Mouse (Mus musculus) C2C12 (cell line): Measurements from ENCODE around the gene Gm9821.

Source experiments
- CEBPB ChIP-seq: IDR thresholded peaks from one replicate; pipeline ENCODE4 v1.6.1; 2011; ENCODE audit warnings: low read depth, mild to moderate bottlenecking, control low read depth, moderate library complexity
- CTCF ChIP-seq: IDR thresholded peaks from one replicate; pipeline ENCODE4 v1.5.1; 2011; ENCODE audit not compliant: control insufficient read depth, insufficient read depth, insufficient read length
- FOSL1 ChIP-seq: IDR thresholded peaks from one replicate; pipeline ENCODE4 v1.8.0; 2011; ENCODE audit warnings: mild to moderate bottlenecking, low read length; ENCODE audit not compliant: poor library complexity, insufficient read depth, severe bottlenecking
- MAX ChIP-seq: IDR thresholded peaks from one replicate; pipeline ENCODE4 v1.6.1; 2011; ENCODE audit warnings: mild to moderate bottlenecking, control low read depth
- MYOD1 ChIP-seq: IDR thresholded peaks from one replicate; pipeline ENCODE4 v1.6.1; 2011; ENCODE audit warnings: low read depth; ENCODE audit not compliant: control insufficient read depth, insufficient read length
- MYOG ChIP-seq: IDR thresholded peaks from one replicate; pipeline ENCODE4 v1.6.1; 2011; ENCODE audit not compliant: control insufficient read depth, insufficient read length; ENCODE audit errors: extremely low read depth
- USF1 ChIP-seq: IDR thresholded peaks from one replicate; pipeline ENCODE4 v1.6.1; 2011; ENCODE audit warnings: low read depth, mild to moderate bottlenecking, control low read depth, moderate library complexity

DNA sequence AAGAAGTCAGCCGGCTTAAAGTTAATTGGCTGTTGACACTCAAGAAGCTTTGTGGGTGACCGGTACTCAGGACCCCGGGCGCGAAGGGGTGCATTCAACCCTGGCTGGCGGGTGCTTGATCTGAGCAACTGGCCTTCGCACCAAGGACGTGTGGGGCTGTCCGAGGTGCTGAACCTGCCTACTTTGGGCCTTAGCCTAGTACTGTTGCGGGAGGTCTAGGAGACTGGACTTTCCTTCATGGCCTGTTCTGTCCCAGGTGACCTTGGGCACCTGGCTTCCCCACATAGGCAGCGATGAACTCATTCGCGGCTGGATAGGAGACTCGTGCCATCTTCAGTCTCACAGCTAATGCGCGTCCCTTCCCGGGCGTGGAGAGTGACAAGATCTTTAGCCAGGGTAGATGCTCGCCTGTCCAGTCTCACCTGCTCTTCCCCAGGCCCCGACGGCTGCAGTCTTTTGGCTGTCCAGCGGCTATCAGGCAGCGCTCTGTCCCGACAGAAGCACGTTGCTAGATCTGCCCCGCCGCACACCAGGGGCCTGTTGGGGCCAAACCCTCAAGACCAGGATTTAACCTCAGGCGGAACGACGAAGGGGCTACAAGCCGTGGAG lies 24.2 kb upstream of the Gm9821 start:
- TF ChIP-seq CTCF (no peak), USF1 (no peak), MYOG (no peak), MAX (no peak), FOSL1 (no peak), CEBPB (no peak), MYOD1 (no peak)
